In the genomic region with DNA sequence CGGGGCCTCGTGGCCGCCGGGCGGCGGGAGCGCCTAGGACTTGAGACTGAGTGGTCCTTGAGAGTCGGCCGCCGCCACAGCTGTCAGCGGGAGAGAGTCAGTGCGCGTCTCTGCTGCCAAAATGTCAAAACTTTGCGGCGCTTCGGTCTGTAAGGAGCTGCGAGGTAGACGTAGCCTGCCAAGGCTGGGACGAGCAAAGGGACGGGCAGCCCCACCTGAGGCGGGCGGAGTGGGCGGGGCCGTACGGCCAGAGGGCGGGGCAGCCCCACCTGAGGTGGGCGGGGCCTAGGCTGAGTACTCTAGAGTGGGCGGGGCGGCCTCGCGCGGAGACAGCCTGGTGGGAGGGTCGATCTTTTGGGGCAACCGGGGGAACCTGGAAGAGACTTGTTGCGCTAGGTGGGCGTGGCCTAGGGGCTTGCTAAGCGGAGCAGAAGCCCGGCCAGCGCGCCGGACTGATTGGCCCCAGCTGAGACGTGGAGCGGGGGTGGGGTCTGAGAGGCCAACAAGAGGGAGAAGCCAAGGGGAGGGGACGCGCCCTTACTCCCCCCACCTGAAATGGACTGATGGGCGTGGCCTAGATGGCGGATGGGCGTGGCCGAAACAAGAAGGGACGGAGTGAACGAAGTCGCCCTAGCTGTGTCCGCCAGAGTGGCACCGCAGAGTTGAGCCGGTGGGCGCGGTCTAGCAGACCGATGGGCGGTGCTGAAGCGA, we compare ENCODE assay signal across 8 mouse cellular contexts. TPM values are rescaled to one million over a fixed set of nuclear protein-coding genes. Genes with fewer than 3 reads are reported as not detected.
DNase-seq lines count a peak whose midpoint lies in the region; ATAC-seq lines count a peak whose summit lies in the region.

A gene (minus strand): TSS at position 232 of the 711 bp plus-strand sequence.

- DNase-seq in adrenal gland, adult 8-10 months: peak; percentile 96
- DNase-seq in embryo, embryonic 9.5 days (ENCODE audit: extremely low spot score): peak; percentile 98
- DNase-seq in gastrocnemius, postnatal 4 days (ENCODE audit: low spot score in 2 of 2): peak; percentile 69 to 82
- peak; percentile 8 to 30 for DNase-seq in left cerebral cortex, postnatal 25 days (ENCODE audit: low spot score in 2 of 2)
- DNase-seq in midbrain, embryonic 10.5 days (ENCODE audit: low spot score): peak; percentile 91
- DNase-seq in right cerebral cortex, postnatal 36 days (ENCODE audit: low spot score in 2 of 2): peak; percentile 9 to 22
- DNase-seq in yolk sac, embryonic 10.5 days (ENCODE audit: low spot score): peak; percentile 100

- H3K4me3 ChIP-seq in intestine, embryonic 15.5 days (replicated peaks): peak within 1 kb of the TSS; percentile 66
- peak within 1 kb of the TSS; percentile 72 for H3K4me3 ChIP-seq in midbrain, embryonic 10.5 days

- no peaks in the 10 kb centered on the region for H3K27me3 ChIP-seq in intestine, embryonic 15.5 days (replicated peaks)
- peaks cover 42% of the 10 kb centered on the region for H3K27me3 ChIP-seq in midbrain, embryonic 10.5 days (ENCODE audit: low read depth, poor library complexity, severe bottlenecking)

- WGBS in intestine, embryonic 15.5 days: under 1% methylated on average over 60 of the region's 60 CpGs
- under 1% methylated on average over 60 of the region's 60 CpGs for WGBS in midbrain, embryonic 10.5 days

- H3K27ac ChIP-seq in intestine, embryonic 15.5 days: peak within 1 kb of the TSS; percentile 87
- peak within 1 kb of the TSS; percentile 79 for H3K27ac ChIP-seq in midbrain, embryonic 10.5 days (replicated peaks)

- H3K4me2 ChIP-seq in intestine, embryonic 15.5 days (replicated peaks): peak within 1 kb of the TSS; percentile 86

- intact Hi-C loops in left cerebral cortex, postnatal 25 days (cut with DNase I): no loop called here

- peak; percentile 96 for ATAC-seq in intestine, embryonic 15.5 days

- H3K9ac ChIP-seq in intestine, embryonic 15.5 days: peak within 1 kb of the TSS; percentile 71

- H3K4me1 ChIP-seq in intestine, embryonic 15.5 days (replicated peaks): peaks cover 5% of the 10 kb centered on the region
- peaks cover 19% of the 10 kb centered on the region for H3K4me1 ChIP-seq in midbrain, embryonic 10.5 days

- H3K36me3 ChIP-seq in intestine, embryonic 15.5 days: no peaks in the 10 kb centered on the region
- H3K36me3 ChIP-seq in midbrain, embryonic 10.5 days: no peaks in the 10 kb centered on the region

- H3K9me3 ChIP-seq in intestine, embryonic 15.5 days: no peaks in the 10 kb centered on the region
- H3K9me3 ChIP-seq in midbrain, embryonic 10.5 days (replicated peaks): no peaks in the 10 kb centered on the region

RNA-seq across cellular contexts. Expression of the gene that starts here (rescaled TPM):
- 10 to 100 TPM in 2 of 4 experiments, 1 to 10 TPM in 2; 6.2 to 21.3 (median 11.1) TPM for total RNA-seq in adrenal gland, adult 8-10 months (2022)
- total RNA-seq in gastrocnemius, postnatal 4 days (2021): 1 to 10 TPM; 5.7 to 7.1 TPM
- 27.4 and 28.6 TPM in 2 replicates for polyA plus RNA-seq in intestine, embryonic 15.5 days (2015; fragmentation: Nextera tagmentation; extraction: Ambion mirVana)
- total RNA-seq in left cerebral cortex, postnatal 25 days (2021): under 1 TPM; 0.53 to 0.92 TPM
- polyA plus RNA-seq in midbrain, embryonic 10.5 days (2016; fragmentation: Nextera tagmentation; extraction: Ambion mirVana): 2.8 and 3.9 TPM in 2 replicates

Comparison
In these comparisons a context has a peak if more than half of its experiments do, and no peak if none do; other contexts are left out.
1. Peak in every context shown above with its lines: DNase-seq, ATAC-seq, H3K4me3 ChIP-seq and H3K27ac ChIP-seq.
2. Peak in DNase-seq in left cerebral cortex, postnatal 25 days; RNA of the gene not detected or under 1 TPM.
3. DNase-seq: peak in every context shown above with its lines; median percentile 100 in yolk sac, embryonic 10.5 days; 98 in embryo, embryonic 9.5 days; 96 in adrenal gland, adult 8-10 months; 91 in midbrain, embryonic 10.5 days; 76 in gastrocnemius, postnatal 4 days; 19 in left cerebral cortex, postnatal 25 days; 16 in right cerebral cortex, postnatal 36 days.